Mouse (Mus musculus): ENCODE measurements around the gene Rtn3. TPM values are rescaled to one million over a fixed set of nuclear protein-coding genes. Genes with fewer than 3 reads are reported as not detected.

Rtn3 gene
- polyA plus RNA-seq, 1 experiment from 2014 or later = 116 TPM

- H3K4me1 ChIP-seq (replicated peaks; ENCODE audit: control insufficient read depth, insufficient read depth) = peaks cover 17% of the 10 kb centered on the region
- WGBS = 61% methylated on average over 12 of the region's 12 CpGs
- no peak overlapping the region for H3K9ac ChIP-seq (ENCODE audit: low read length)
- H3K36me3 ChIP-seq (ENCODE audit: control insufficient read depth, insufficient read depth, low read length) = peaks cover 10% of the 10 kb centered on the region
- DNase-seq (ENCODE audit: low spot score) (no peak), ATAC-seq (ENCODE audit: low FRiP score, low TSS enrichment) (no peak)
- TF ChIP-seq CTCF (IDR thresholded peaks at IDR 0.05; ENCODE audit: low read depth) (no peak), EP300 (optimal IDR thresholded peaks at IDR 0.05) (no peak)
- no peaks in the 10 kb centered on the region for H3K27me3 ChIP-seq (ENCODE audit: control insufficient read depth, insufficient read depth, low read length)
- no peak overlapping the region for H3K4me2 ChIP-seq (replicated peaks; ENCODE audit: low read depth)
- no peaks in the 10 kb centered on the region for H3K9me3 ChIP-seq (ENCODE audit: control insufficient read depth, low read length)
- no peak overlapping the region for H3K27ac ChIP-seq (replicated peaks)
- no peak overlapping the region for H3K4me3 ChIP-seq (ENCODE audit: low read depth, low read length)
Observed at GRCm38 (mm10) chr19:7420108-7420507, 63.0 kb downstream of the Rtn3 start.

- H3K4me2 ChIP-seq (replicated peaks; ENCODE audit: low read depth) = peak overlapping the region; percentile 86
- 0 out of 2 replicates have a peak overlapping the region, but pooled peaks have one; percentile 8 for H3K27ac ChIP-seq (replicated peaks)
- peaks cover 17% of the 10 kb centered on the region for H3K4me1 ChIP-seq (replicated peaks; ENCODE audit: control insufficient read depth, insufficient read depth)
- H3K9me3 ChIP-seq (ENCODE audit: control insufficient read depth, low read length) = no peaks in the 10 kb centered on the region
- no peak overlapping the region for H3K9ac ChIP-seq (ENCODE audit: low read length)
- H3K36me3 ChIP-seq (ENCODE audit: control insufficient read depth, insufficient read depth, low read length) = peaks cover 6% of the 10 kb centered on the region
- 27% methylated on average over 6 of the region's 6 CpGs for WGBS
- DNase-seq (ENCODE audit: low spot score) = no peak
- TF ChIP-seq CTCF (IDR thresholded peaks at IDR 0.05; ENCODE audit: low read depth) (no peak), EP300 (optimal IDR thresholded peaks at IDR 0.05) (no peak)
- no peak for ATAC-seq (ENCODE audit: low FRiP score, low TSS enrichment)
- no peaks in the 10 kb centered on the region for H3K27me3 ChIP-seq (ENCODE audit: control insufficient read depth, insufficient read depth, low read length)
- no peak overlapping the region; the same call in 1 of the 2 replicates for H3K4me3 ChIP-seq (ENCODE audit: low read depth, low read length)
Observed at GRCm38 (mm10) chr19:7419134-7419533, 63.9 kb downstream of the Rtn3 start.

- DNase-seq (ENCODE audit: low spot score) = peak; percentile 81
- H3K4me1 ChIP-seq (replicated peaks; ENCODE audit: control insufficient read depth, insufficient read depth) = peaks cover 17% of the 10 kb centered on the region
- peak overlapping the region; percentile 72 for H3K4me3 ChIP-seq (ENCODE audit: low read depth, low read length)
Observed at GRCm38 (mm10) chr19:7417911-7418849, 64.9 kb downstream of the Rtn3 start.

GRCm38 (mm10) chr19:7416834-7417735 lies 66.0 kb downstream of the Rtn3 start, which contains the start of gene 2700081O15Rik:
2700081O15Rik (plus strand) TSS chr19:7417625.
- WGBS = under 1% methylated on average over 81 of the region's 107 CpGs
- H3K36me3 ChIP-seq (ENCODE audit: control insufficient read depth, insufficient read depth, low read length) = peaks cover 4% of the 10 kb centered on the region
- H3K4me1 ChIP-seq (replicated peaks; ENCODE audit: control insufficient read depth, insufficient read depth) = peaks cover 8% of the 10 kb centered on the region; the same call in 1 of the 2 replicates
- peak within 1 kb of the TSS; percentile 86 for H3K4me2 ChIP-seq (replicated peaks; ENCODE audit: low read depth)
- peak within 1 kb of the TSS; percentile 72 for H3K4me3 ChIP-seq (ENCODE audit: low read depth, low read length)
- DNase-seq (ENCODE audit: low spot score) = peak; percentile 79
- ATAC-seq (ENCODE audit: low FRiP score, low TSS enrichment) = peak; percentile 63
- peak within 1 kb of the TSS; percentile 89 for H3K9ac ChIP-seq (ENCODE audit: low read length)
- no peaks in the 10 kb centered on the region for H3K9me3 ChIP-seq (ENCODE audit: control insufficient read depth, low read length)
- peak within 1 kb of the TSS; percentile 91 for H3K27ac ChIP-seq (replicated peaks)
- no peaks in the 10 kb centered on the region for H3K27me3 ChIP-seq (ENCODE audit: control insufficient read depth, insufficient read depth, low read length)
- TF ChIP-seq EP300 (optimal IDR thresholded peaks at IDR 0.05) = no peak
- TF ChIP-seq CTCF (IDR thresholded peaks at IDR 0.05; ENCODE audit: low read depth) = 0 out of 2 replicates have a peak, but pooled peaks have one; percentile 6

More at GRCm38 (mm10) chr19:7417911-7418849, 64.9 kb downstream of the Rtn3 start:
- Histone ChIP-seq H3K9ac (ENCODE audit: low read length) (peak overlapping the region; percentile 89), H3K27ac (replicated peaks) (peak overlapping the region; percentile 91), H3K36me3 (ENCODE audit: control insufficient read depth, insufficient read depth, low read length) (peaks cover 6% of the 10 kb centered on the region), H3K4me2 (replicated peaks; ENCODE audit: low read depth) (peak overlapping the region; percentile 86), H3K27me3 (ENCODE audit: control insufficient read depth, insufficient read depth, low read length) (no peaks in the 10 kb centered on the region), H3K9me3 (ENCODE audit: control insufficient read depth, low read length) (no peaks in the 10 kb centered on the region)
- peak; percentile 78 for ATAC-seq (ENCODE audit: low FRiP score, low TSS enrichment)
- no peak for TF ChIP-seq EP300 (optimal IDR thresholded peaks at IDR 0.05)
- TF ChIP-seq CTCF (IDR thresholded peaks at IDR 0.05; ENCODE audit: low read depth) = peak; percentile 81
- WGBS = under 1% methylated on average over 38 of the region's 59 CpGs

- no peak for TF ChIP-seq CTCF (IDR thresholded peaks at IDR 0.05; ENCODE audit: low read depth)
- no peak for TF ChIP-seq EP300 (optimal IDR thresholded peaks at IDR 0.05)
Observed at GRCm38 (mm10) chr19:7415916-7416833, 66.9 kb downstream of the Rtn3 start.

More at GRCm38 (mm10) chr19:7415916-7416833, 66.9 kb downstream of the Rtn3 start:
- no peaks in the 10 kb centered on the region for H3K9me3 ChIP-seq (ENCODE audit: control insufficient read depth, low read length)
- peaks cover 8% of the 10 kb centered on the region; the same call in 1 of the 2 replicates for H3K4me1 ChIP-seq (replicated peaks; ENCODE audit: control insufficient read depth, insufficient read depth)
- peak overlapping the region; percentile 72 for H3K4me3 ChIP-seq (ENCODE audit: low read depth, low read length)
- no peaks in the 10 kb centered on the region for H3K27me3 ChIP-seq (ENCODE audit: control insufficient read depth, insufficient read depth, low read length)
- peak overlapping the region; percentile 86 for H3K4me2 ChIP-seq (replicated peaks; ENCODE audit: low read depth)
- WGBS = 33% methylated on average over 22 of the region's 22 CpGs
- H3K27ac ChIP-seq (replicated peaks) = peak overlapping the region; percentile 91
- H3K9ac ChIP-seq (ENCODE audit: low read length) = peak overlapping the region; percentile 89
- ATAC-seq (ENCODE audit: low FRiP score, low TSS enrichment) = no peak
- no peaks in the 10 kb centered on the region for H3K36me3 ChIP-seq (ENCODE audit: control insufficient read depth, insufficient read depth, low read length)
- no peak for DNase-seq (ENCODE audit: low spot score)
